Mouse (Mus musculus) kidney, adult 10 weeks (tissue): Measurements from ENCODE around the gene Map3k11. TPM values are rescaled to one million over a fixed set of nuclear protein-coding genes. Genes with fewer than 3 reads are reported as not detected.

Experiments used
- polyA plus RNA-seq: library from polyadenylated mRNA; stranded (reverse); fragments of 350-450 nt; fragmentation: Illumina TruSeq; extraction: RNeasy Lipid Tissue Mini Kit (QIAGEN cat#74804); gene quantifications from one replicate; pipeline ENCODE4 v1.2.3, GENCODE M21; 2014; ENCODE audit warnings: low read depth, low replicate concordance

Map3k11 gene
- 0.40 TPM for polyA plus RNA-seq

GRCm38 (mm10) chr19:5688200-5689087, at the start of gene Map3k11, which contains the start of gene Pcnx3:
Gene Map3k11 (plus strand): TSS chr19:5688742.
Gene Pcnx3 (minus strand): TSS chr19:5688908.

GRCm38 (mm10) chr19:5662981-5663913, 25.3 kb upstream of the Map3k11 start, which contains the start of gene Sipa1:
Gene Sipa1 (minus strand): TSS chr19:5663707.

DNA sequence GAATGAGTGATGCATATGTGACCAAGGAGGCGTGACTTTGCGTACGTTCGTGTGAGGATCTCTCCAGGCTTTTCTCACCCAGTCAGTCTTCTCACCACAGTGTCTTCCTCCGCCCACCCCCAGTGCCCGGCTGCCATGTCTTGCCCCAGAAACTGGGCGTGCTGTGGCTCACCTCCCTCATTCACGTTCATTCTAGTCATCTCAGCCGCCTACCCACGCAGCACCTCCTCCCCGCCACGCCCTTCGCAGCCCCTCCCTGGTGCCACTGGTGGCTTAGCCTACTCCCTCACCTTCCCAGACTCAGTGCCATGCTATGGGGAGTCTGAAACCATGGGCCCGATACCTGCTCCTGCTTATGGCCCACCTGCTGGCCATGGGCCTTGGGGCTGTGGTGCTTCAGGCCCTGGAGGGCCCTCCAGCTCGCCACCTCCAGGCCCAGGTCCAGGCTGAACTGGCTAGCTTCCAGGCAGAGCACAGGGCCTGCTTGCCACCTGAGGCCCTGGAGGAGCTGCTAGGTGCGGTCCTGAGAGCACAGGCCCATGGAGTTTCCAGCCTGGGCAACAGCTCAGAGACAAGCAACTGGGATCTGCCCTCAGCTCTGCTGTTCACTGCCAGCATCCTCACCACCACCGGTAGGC, 15.7 kb downstream of the Map3k11 start, which contains the start of gene Kcnk7:
Gene Kcnk7 (plus strand): TSS at position 205 of the 638 bp plus-strand sequence.

DNA sequence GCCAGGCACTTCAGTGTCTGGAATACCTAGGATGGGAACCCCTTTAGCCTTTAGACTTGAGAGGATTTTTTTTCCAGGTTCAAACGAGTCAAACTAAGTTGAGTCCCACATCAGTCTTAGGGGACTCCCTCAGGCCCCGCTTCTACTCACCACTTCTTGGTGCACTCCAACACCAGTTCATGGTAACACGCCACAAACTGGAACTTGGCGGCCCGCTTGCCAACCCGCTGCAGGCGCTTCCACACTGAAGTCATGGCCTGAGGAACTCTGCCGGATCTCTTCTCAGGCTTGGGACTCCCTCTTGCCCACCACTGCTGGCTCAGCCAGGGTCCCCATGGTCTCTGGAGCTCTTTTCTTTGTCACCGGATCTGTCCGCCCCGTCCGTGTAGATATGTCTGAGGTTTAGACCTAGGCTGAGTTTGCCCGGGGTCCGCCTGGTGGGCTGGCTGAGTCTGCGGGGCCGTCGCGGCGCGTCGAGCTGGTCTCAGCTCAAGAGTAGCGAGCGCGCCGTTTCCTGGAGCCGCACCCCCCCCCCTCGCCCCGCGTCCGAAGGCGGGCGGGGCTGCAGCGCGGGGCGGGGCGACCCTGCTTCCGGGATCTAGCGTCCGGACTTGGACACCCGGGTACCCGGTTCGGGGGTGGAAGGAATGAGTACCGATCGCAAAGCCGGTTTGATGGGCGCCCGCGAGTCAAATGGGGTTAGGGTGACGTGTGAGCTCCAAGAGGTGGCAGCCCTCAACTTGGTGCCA, 37.4 kb downstream of the Map3k11 start, which contains the start of gene Ehbp1l1:
Gene Ehbp1l1 (minus strand): TSS at position 551 of the 749 bp plus-strand sequence.

DNA sequence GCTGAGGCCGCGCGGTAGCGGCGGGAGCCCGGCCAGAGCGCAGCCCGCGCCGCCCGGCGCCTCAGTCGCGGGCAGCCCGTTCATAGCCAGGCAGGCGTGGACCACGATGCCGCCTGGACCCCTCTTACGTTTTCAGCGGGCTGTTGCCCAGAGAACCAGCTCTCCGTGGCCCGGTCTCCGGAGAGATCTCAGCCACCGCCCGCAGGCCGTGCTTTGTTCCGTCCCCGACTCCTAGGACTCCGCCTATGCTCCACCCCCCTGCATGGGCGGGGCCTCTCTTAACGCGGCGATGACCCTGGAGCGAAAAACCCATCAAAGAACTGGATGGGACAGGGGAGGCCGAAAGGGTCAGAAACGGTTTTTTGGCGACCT, 40.9 kb downstream of the Map3k11 start, which contains the start of gene Fam89b:
Gene Fam89b (minus strand): TSS at position 210 of the 372 bp plus-strand sequence.

DNA sequence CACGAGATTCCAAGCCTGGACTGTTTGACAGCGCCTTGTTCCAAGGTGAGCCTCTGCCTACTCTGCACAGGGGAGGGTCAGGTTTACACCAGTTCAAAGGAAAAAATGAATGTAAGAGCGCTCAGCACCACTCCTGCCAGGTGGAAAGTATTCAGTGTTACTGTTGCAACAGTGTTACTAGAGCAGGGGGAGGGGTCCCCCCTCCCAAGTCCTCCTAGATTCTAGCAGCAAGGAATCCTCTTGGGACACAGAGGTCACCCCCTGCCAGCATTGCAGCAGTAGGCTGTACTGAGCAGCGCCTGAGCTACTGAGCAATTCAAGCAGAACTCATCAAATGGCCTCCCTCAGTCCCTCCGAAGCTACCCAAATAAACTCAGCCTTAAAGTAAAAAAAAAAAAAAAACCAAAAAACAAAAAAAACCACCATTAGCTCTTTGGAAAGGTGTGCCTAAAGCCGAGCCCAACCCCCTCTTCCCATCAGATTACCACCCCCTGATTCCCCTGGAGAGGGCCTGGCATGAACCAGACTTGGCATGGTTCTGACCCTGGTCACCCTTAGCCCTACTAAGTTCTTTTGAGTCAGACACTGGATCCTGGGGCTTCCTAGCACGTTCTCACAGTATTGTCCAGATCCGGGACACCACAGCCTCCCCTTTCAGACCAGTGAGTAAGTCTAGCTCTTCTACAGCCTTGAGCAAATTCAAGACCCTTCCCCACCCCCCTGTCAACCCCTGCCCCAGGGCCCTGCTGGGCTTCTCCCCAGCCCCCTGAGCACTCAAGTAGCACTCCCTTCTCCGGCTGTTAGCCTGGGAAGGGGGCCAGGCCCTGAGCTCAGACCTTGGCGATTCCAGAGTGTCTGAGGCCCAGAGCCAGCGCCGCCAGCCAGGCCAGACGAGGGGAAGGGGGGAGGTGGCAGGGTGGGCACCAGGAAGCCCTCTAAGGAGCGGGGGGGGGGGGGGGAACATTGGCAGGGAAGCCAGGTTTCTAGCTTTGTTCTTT, 52.1 kb downstream of the Map3k11 start, which contains the start of gene Ltbp3:
Gene Ltbp3 (plus strand): TSS at position 585 of the 998 bp plus-strand sequence.

Other genes with a start within 250 kb of the Map3k11 start
- not detected for gene Fosl1, start 241.2 kb upstream of the Map3k11 start, polyA plus RNA-seq
- 0.81 TPM for gene Ccdc85b, start 230.8 kb upstream of the Map3k11 start, polyA plus RNA-seq
- 3.6 TPM for gene Fibp, start 228.1 kb upstream of the Map3k11 start, polyA plus RNA-seq
- not detected for gene Ctsw, start 220.2 kb upstream of the Map3k11 start, polyA plus RNA-seq
- not detected for gene Efemp2, start 214.8 kb upstream of the Map3k11 start, polyA plus RNA-seq
- gene Mus81, start 200.3 kb upstream of the Map3k11 start, polyA plus RNA-seq = 0.69 TPM
- 142 TPM for gene Cfl1, start 198.3 kb upstream of the Map3k11 start, polyA plus RNA-seq
- not detected for gene 1700020D05Rik, start 185.0 kb upstream of the Map3k11 start, polyA plus RNA-seq
- gene Snx32, start 178.2 kb upstream of the Map3k11 start, polyA plus RNA-seq = 0.36 TPM
- gene Ovol1, start 128.1 kb upstream of the Map3k11 start, polyA plus RNA-seq = 2.4 TPM
- not detected for gene Ap5b1, start 120.7 kb upstream of the Map3k11 start, polyA plus RNA-seq
- 2.0 TPM for gene Rnaseh2c, start 86.9 kb upstream of the Map3k11 start, polyA plus RNA-seq
- gene Kat5, start 78.5 kb upstream of the Map3k11 start, polyA plus RNA-seq = 18.3 TPM
- gene Rela, start 51.3 kb upstream of the Map3k11 start, polyA plus RNA-seq = 0.89 TPM
- 0.20 TPM for gene Sipa1, start 25.0 kb upstream of the Map3k11 start, polyA plus RNA-seq
- 0.16 TPM for gene Pcnx3, start 166 bp downstream of the Map3k11 start, polyA plus RNA-seq
- gene Kcnk7, start 15.6 kb downstream of the Map3k11 start, polyA plus RNA-seq = not detected
- gene Ehbp1l1, start 37.6 kb downstream of the Map3k11 start, polyA plus RNA-seq = 1.3 TPM
- gene Fam89b, start 40.9 kb downstream of the Map3k11 start, polyA plus RNA-seq = not detected
- gene Ltbp3, start 52.2 kb downstream of the Map3k11 start, polyA plus RNA-seq = 2.1 TPM
- gene Scyl1, start 82.7 kb downstream of the Map3k11 start, polyA plus RNA-seq = 0.53 TPM
- 2.8 TPM for gene Frmd8, start 186.5 kb downstream of the Map3k11 start, polyA plus RNA-seq
- 4.5 TPM for gene Slc25a45, start 189.1 kb downstream of the Map3k11 start, polyA plus RNA-seq
- 0.20 TPM for gene Tigd3, start 205.4 kb downstream of the Map3k11 start, polyA plus RNA-seq
- 5.4 TPM for gene Dpf2, start 224.3 kb downstream of the Map3k11 start, polyA plus RNA-seq
- 1.9 TPM for gene Cdc42ep2, start 236.1 kb downstream of the Map3k11 start, polyA plus RNA-seq